Mouse (Mus musculus) regulatory T cell (primary cell): Measurements from ENCODE around the gene Clec4g.
"Not testable (repeated sequence)": the region's sequence is repeated elsewhere in the genome, so short reads cannot be mapped to it uniquely, and the experiment has no call there.

Experiments used
- in situ Hi-C: fragments of 300-600 bp; cut with MboI, MseI; formaldehyde crosslinking; loops from one replicate; pipeline ENCODE4 v1.15.1; 2025; ENCODE audit warnings: high pct_unique_total_duplicates

Gene Clec4g

DNA sequence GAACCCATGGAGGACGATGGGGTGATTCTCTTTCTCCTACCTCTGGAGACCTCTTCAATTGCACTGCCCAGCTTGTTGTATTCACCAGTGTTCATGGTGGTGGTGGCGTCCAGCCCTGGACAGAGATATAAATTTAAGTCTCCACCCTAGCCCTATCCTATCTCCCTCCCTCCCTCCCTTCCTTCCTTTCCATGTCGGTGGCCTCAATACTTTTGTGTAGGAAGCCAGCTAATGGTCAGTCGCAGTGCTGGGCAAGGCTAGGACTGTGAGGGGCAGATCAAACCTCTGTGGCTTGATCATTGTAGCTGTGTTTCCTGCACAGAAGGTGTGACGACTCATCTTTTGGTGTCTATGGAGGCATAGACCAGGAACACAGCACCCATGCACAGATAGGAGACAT lies at the start of gene Clec4g:
TSS of gene Clec4g (minus strand) at position 101 of the 400 bp plus-strand sequence.
- in situ Hi-C loops = loop anchor here (10.0 kb wide), 1 partner anchor 404 kb away; no protein-coding TSS in a partner anchor

DNA sequence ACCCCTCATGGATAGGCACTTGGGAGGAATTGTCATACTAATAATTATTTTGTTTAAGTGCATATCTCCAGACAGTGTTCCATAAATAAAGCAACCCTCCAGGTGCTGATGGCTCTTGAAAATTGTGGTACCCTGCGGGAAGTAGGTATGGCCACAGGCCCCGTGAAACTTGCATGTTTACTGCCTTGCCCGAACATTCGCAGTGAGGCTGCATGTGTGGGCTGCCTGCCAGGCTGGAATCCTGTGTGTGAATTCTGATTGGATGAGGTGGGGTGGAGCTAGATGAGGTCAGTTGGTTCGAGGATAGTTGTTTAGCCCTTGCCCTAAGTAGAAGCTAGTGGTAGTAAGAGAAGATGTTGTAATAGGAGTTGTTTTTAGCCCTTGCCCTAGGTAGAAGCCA lies 48.2 kb upstream of the Clec4g start:
- in situ Hi-C loops = not testable (repeated sequence)

DNA sequence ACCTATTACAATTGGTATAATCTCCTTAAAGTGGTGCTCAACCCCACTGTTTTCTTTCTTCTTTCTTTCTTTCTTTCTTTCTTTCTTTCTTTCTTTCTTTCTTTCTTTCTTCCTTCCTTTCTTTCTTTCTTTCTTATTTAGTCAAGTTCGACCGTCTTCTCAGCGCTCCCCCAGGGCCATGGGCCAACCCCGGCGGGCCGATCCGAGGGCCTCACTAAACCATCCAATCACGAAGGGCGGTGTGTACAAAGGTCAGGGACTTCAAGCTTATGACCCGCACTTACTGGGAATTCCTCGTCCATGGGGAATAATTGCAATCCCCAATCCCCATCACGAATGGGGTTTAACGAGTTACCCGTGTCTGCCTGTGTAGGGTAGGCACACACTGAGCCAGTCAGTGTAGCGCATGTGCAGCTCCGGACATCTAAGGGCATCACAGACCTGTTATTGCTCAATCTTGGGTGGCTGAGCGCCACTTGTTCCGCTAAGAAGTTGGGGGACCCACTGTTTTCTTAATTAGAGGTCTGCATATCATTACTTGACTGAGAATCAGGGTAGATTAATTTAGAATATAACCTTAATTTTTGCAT lies 33.9 kb upstream of the Clec4g start:
- in situ Hi-C loops = no loop called here

DNA sequence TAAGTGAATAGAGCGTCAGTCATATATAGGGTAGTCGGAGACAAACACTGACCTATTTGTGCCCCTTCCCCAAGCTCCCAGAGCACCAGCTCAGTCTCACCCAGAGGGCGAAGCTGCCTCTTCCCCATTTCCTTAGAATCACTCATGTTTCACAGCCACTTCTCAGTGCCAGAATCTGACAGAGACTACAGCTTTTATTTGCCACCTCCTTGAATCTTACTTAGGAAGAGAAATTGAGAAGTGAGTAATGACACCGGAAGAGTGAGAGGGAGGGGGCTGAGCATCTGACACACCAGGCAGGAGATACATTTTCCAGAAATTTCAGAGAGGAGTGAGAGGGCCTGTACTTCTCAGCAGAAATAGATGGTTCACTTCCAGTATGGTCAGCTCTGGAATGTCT lies 28.3 kb upstream of the Clec4g start, which contains the start of gene Cd209a:
TSS of gene Cd209a (minus strand) at position 224 of the 400 bp plus-strand sequence.
- in situ Hi-C loops = no loop called here

DNA sequence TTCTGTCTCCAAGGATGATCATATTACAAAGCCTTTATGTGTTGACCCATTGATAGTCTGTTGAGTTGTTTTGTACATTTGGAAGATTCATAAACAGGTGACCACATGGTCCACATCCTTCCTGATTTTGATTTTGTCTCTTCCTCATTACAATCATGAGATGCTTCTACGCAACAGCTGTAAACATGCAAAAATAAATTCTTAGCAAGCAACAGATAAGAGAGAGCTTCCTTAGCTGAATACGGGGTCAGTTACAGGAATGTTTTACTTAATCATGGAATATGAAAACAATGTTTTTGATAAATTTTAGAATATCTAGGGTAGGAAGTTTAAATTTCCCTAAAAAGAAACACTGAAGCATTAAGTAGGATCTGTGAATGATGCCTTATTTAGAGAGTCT lies 16.5 kb upstream of the Clec4g start:
- in situ Hi-C loops = no loop called here

DNA sequence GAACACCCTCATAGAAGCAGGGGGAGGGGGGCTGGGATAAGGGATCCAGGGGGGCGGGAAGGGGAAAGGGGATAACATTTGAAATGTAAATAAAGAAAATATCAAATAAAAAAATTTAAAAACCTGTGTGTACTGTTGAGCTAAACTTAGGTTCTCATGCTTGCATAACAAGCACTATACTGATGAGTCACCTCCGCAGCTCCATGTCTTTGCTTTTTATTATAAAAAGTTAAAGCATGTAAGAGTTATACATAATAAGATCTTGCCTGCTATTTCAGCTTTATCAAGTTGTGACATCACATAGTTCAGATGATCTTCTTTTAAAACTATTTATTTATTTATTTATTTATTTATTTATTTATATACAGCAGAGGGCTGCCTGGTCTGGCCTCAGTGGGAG lies 15.1 kb upstream of the Clec4g start:
- in situ Hi-C loops = no loop called here

DNA sequence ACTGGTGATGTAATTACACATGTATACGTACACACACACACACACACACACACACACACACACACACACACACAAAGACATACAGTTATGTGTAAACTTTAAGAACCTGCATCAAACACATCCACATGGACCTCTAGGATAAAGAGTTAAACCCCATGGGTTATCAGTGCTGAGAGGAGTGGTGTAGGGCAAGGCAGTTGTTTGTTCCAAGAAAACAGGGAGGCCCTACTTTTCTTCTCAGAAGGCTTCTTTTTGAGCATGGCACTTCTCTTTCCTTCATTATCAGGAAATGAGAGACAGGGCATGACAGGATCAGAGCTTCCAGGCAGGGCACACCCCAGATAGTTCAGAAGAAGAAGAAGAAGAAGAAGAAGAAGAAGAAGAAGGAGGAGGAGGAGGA lies 13.6 kb upstream of the Clec4g start:
- in situ Hi-C loops = no loop called here

DNA sequence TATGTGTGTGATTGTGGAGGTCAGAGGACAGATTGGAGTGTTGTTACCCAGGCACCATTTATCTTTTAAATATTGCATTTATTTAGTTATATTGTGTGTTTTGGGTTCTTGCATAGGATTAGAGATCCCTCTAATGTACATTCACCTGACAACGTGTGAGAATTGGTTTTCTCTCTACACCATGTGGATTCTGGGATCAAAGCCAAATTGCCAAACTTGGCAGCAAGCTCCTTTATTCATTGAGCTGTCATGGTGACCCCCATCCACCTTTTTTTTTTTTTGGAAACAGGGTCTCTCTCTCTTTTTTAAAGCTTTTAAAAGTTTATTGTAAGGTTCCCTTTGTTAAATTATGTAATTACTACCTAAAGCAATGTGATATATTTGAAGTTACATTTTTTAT lies 590 bp upstream of the Clec4g start:
- in situ Hi-C loops = loop anchor here (10.0 kb wide), 1 partner anchor 404 kb away; no protein-coding TSS in a partner anchor

DNA sequence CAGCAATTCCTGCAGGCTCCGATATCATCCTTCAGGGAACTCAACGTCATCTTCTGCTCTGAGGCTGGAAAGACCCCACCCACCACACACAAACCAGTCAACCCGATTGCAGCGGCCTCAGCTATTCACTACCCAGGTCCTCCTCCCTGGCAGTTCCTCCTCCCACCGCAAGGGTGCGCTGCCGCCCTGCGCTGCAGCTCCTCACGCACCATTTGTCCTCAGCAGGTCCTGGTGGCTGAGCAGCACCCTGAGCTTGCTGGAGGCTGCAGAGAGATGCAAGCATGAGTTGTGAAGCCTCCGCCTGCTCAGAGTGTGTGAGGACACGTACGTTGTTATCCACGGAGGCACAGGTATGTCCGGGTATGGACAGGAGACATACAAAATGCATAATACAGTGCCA lies 1.9 kb downstream of the Clec4g start:
- in situ Hi-C loops = no loop called here

DNA sequence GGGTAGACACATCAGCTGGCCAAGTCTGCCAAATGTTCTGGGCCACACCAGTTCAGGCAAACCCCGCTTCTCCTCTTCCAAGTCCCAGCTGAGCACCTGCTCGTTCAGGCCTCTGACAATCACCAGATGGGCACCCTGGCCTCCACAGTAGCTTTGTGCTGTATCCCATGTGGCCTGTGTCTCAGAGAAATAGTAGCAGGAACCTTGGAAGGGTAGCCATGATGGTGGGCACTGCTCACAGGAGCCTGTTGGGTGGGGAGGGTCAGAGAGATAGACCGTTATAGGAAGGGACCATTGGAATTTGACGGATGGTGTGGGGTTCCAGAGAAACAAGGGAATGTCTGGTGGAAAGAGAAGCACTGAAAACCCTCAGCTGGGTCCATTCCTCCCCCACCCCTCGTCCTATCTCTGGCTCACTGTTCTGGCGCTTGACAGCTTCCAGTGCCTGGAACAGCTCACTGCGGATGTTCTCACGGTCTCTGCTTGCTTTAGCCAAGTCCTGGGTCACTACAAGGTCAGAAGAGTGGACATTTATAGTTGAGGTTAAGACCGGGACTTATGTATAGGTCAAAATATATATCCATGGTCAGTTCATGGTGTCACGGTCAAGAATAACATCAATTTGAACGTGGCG lies 3.0 kb downstream of the Clec4g start:
- in situ Hi-C loops = no loop called here

DNA sequence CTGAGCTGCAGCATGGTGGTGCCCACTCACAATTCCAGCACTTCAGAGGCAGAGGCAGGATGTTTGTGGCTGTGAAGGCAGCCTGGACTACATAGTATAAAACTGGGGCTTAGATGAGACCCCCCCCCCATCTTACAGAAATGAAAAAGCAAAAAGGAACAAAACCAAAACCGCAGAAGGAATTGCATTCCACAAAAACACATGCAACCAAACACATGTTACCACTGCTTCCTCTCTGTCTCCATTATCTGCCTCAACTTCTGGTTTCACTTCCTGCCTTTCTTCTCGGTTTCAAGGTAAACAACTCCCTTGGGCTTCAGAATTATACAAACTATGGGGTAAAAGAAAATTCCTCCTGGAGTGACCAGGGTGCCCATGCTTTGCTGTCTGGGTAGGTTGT lies 8.8 kb downstream of the Clec4g start:
- in situ Hi-C loops = no loop called here

DNA sequence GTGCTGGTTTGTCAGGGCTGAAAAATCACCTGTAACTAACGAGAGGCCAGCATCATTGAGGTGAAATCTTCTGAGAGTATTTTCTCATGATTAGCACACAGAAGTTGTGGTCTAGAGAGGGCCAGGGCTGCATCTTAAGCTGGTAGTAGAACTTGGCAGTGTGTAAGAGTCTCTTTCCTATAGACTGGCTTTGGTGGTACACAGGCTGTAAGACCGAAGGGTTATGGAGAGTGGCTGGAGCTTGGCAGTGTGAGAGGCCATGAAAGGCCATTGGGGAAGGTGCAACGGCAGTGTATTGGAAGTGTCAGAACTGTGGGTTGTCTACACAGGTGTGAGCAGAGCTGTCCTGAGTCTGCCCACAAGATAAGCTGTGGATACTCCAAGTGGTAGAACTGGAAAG lies 10.1 kb downstream of the Clec4g start:
- in situ Hi-C loops = no loop called here

DNA sequence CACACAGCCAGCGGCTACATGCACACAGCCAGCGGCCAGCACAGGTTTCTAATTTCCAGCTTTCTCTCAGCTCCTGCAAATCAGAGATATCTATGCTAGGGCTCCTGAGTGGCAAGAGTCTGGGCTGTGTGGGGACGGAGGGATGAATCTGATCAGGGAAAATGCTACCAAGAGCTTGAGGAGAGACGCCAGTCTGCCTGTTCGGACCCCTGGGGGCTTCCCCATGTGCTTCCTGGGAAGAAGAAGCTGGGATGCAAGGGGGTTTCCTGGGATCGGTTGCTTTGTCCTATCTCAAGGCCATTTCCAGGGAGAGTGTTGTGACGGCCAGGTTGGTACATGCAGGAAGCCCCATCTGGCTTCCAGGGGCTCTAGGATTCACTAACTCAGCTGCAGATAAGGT lies 12.8 kb downstream of the Clec4g start:
- in situ Hi-C loops = no loop called here

DNA sequence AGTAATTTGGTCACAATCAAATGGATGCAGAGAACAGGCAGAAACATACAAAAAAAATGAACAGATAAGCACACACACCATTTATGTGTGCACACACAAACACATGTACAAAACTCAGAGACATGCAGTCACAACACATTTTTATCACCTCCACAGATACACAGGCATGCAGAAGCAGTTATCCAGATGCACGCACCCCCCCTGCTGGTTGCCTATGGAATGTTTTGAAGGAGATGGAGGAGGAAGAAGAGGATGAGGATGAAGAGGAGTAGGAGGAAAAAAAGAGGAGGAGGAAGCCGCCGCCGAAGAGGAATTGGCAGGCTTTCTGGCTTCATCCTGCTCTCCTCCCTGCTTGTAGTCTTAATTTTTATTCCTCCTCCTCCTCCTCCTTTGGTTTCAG lies 14.7 kb downstream of the Clec4g start:
- in situ Hi-C loops = no loop called here

DNA sequence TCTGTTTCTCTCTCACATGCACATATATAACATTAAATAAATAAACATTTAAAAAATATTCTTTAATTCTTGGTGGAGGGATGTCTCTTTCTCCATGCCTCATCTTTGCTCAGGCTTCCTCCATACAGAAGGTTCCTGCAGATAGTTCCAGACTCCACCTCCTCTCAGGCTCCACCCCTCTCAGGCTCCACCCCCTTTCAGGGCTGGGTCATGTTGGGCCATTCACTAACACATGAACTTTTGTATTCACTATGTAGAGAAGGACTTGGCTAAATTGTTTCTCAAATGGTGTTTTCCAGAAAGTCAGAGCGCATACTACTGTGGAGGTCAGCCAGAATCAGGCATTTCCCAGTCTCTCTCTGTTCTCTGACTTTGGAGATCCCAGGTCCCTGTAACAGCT lies 19.0 kb downstream of the Clec4g start:
- in situ Hi-C loops = no loop called here

DNA sequence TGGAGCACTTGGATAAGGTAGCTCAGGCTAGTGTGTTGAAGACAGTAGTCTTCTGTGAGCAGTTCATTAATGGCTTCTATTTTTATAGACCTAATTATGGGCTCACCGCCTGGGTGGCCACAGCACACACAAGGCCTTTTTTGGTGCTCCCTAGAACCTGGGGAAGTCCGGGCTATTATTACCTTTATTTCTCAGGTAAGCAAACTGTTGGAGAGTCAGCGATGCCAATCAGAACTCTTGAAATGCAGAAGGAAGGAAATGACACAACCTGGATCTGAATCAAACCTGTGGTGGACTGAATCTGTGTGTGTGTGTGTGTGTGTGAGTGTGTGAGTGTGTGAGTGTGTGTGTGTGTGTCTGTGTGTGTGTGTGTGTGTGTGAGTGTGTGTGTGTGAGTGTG lies 26.3 kb downstream of the Clec4g start, which contains the start of gene Fcer2a:
TSS of gene Fcer2a (minus strand) at position 55 of the 400 bp plus-strand sequence.
- in situ Hi-C loops = no loop called here

DNA sequence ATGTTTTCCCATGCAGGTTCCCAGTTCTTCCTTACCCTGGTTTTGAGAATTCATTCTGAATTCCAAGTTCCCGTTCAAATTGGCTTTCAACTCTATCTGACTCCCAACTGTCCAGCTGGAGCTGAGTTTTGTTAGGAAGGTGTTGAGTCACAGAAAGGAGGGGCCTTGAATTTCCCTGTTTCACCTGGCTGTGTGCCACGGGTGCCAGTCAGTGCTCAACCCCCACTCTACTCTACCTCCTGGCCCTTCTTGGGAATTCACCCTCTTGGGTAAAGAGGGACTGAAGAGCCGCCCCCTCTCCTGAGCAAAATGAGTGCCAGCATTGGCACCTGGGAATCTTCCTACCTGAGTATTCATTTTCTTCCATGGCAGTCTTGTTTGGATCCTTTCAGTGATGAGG lies 29.7 kb downstream of the Clec4g start:
- in situ Hi-C loops = no loop called here

DNA sequence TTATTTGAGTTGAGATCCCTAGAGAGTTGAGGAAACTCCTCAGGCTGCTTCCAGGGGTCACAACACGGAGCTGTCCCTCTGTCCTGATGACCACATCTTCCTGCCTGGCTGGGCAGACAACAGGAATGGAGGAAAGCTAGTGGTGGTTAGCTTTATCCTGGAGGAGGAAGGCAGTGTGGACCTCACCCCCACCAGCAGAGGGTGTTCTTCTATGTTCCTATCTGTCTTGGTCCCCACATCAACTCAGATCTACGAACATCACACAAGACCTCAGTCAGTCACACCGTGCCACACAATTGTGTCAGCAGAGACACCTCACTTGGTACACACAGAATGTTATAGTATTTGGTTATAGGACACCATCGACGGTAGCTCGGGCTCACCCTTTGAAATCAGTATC lies 32.9 kb downstream of the Clec4g start:
- in situ Hi-C loops = no loop called here

DNA sequence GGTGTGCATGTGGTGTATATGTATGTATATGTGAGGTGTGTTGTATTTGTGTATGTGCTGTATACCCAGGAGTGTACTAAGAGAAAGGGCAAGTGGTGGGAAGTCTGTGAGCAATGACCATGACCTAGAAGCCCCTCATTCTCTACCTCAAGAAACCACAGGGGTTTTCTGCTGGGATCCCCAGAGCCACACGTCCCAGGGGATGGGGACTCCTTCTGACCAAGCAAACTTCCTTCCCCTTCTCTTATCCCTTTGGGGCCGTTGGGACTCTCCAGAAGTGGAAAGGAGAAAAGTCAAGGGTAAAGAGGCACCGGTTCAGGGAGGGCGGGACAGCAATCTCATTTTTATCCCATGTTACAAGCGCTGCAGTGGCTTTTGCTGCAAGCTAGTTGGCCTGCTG lies 35.0 kb downstream of the Clec4g start:
- in situ Hi-C loops = no loop called here

DNA sequence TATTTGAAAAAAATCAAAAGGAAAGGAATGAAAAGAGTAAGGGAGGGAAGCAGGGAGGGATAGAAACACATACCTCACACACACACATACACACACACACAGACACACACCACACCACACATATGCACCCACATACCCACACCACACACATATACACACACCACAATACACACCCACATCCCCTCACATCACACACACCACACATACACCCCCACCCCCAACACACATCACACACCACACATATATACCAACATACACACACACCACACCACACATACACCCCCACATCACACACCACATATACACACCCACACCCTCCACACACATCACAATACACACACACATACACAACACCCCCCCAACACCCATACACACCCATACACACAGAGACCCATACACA lies 35.9 kb downstream of the Clec4g start:
- in situ Hi-C loops = no loop called here

DNA sequence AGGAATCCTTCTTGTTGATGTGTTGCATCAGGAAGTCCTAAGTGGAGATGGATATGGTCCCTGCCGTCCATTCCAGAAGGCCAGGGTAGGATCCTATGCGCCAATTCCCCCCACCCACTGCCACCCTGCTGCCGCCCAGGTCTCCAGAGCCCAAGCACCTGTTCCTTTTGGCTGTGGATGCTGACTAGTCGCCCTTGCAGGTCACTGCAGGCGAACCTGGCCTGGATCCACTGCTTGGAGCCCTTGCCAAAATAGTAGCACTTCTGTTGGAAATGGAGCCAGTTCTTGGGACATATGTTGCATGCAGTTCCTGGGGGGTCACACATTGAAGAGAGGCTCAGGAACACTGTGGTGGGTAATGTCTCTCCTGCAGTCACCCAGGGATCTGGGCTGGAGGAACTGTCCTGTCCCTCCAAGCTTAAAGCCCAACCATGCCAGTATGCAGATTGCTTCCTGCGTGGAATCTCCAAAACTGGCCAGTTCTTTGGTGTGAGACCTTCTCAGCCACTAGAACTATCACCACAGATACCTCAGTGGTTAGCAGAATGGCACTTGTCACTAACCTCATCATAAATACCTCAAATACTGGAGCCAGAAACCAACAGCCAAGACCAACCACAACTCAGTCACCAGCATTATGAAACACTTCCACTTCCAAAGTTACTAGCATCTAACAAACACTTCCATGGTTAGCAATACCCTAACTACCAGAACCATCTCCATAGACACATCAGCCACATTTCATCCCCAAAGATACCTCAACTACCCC lies 36.9 kb downstream of the Clec4g start:
- in situ Hi-C loops = no loop called here

DNA sequence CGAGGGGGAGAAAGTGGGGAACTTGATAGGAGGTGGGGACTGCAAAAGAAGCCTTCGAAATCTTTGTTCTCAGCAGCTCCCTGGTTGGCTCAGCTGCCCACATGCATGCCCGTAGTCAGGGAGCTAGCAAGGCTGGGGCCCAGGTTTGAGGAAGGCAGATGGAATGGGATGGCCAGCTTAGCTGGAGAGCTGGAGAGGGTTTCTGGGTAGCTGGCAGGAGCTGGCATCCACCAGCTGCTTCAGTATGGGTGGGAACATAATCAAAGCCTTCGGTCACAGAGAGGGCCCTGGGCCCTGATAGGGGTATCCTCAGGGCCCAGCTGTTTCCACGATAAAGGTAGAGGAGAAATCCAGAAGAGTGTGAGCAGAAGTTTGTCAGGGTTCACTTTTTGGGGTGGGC lies 38.0 kb downstream of the Clec4g start:
- in situ Hi-C loops = no loop called here

DNA sequence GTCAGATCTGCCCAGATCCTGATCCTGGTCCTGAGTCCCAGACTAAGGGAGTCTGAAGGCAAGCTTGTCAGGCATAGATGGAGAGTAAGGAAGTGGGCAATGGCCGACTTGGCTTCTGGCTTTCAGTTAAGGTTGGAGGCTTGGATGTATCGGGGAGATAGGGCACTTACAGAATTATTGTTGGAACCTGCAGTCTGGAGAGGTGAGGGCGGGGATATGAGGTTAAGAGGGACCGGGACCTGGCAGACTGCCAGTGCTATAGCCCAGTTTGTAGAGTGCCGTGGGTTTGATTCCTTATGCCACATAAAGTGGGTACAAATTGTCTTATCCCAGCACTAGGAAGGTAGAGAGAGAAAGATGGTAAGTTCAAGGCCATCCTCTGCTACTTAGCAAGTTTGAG lies 40.8 kb downstream of the Clec4g start:
- in situ Hi-C loops = loop anchor here (5.0 to 10.0 kb wide), 3 partner anchors 102 to 645 kb away; partner anchors contain the start of genes Ccl25 and Elavl1
